Mouse (Mus musculus) kidney, adult 18-20 months (tissue): ENCODE measurements at regions not wholly inside any gene's neighbourhood (a gene's known extent, or its start where the extent isn't known, plus 50 kb on each side); places are given as distances from the start of the nearest gene placed in this dataset.

Source experiments
- DNase-seq: peaks from one replicate; pipeline ENCODE4 v3.0.0; 2021

GRCm38 (mm10) chr14:25306961-25307654, 151.9 kb upstream of the Zmiz1 start:
- no peak for DNase-seq

DNA sequence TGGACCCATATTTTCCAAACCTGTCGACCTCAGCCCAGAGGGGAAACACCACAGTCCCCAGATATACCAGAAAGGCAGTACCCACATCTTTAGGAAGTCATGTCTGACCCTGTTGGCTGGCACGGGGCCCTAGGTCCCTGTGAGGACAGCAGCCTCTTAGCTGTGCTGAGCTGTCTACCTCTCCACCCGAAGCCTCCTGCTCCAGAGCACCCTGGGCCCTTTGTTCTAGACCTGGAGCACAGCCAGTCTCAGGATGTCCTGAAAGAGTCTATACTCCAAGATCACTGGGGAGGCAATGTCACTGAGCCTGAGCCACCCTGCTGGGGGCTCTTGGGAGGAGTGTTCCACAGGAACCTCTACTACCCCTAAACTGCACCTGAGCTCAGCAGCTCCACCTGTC, 150.9 kb upstream of the Zmiz1 start:
- DNase-seq: no peak

- DNase-seq: peak; percentile 22
Measured at GRCm38 (mm10) chr14:25310671-25311151, 148.3 kb upstream of the Zmiz1 start.

GRCm38 (mm10) chr14:25311475-25311874, 147.5 kb upstream of the Zmiz1 start:
- no peak for DNase-seq

- peak; percentile 47 for DNase-seq
Measured at GRCm38 (mm10) chr14:25312135-25312534, 146.8 kb upstream of the Zmiz1 start.

- no peak for DNase-seq
Measured at GRCm38 (mm10) chr14:25312814-25313426, 146.1 kb upstream of the Zmiz1 start.

GRCm38 (mm10) chr14:25313693-25314240, 145.2 kb upstream of the Zmiz1 start:
- no peak for DNase-seq

GRCm38 (mm10) chr14:25316491-25316890, 142.5 kb upstream of the Zmiz1 start:
- DNase-seq: no peak

GRCm38 (mm10) chr14:25317680-25318471, 141.1 kb upstream of the Zmiz1 start:
- DNase-seq: peak; percentile 91

- no peak for DNase-seq
Measured at GRCm38 (mm10) chr14:25318909-25319308, 140.1 kb upstream of the Zmiz1 start.

DNA sequence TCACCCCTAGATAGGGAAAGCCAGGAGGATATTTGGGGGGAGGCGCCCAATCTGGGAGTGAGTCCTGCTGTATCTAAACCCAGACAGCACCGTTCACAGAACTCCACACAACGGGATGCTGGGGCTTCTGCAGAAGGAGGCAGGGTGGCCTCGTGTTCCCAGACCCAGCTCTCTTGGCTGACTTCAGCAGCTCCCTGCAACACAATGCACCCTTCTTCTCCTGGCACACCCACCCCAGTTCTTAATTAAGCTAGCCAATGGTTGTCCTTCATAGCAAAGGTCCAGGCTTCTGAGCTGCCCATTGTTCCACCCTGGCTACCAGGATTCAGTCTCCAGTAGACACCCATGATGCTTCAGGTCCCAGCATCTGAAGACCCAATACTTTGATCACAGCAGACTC, 138.8 kb upstream of the Zmiz1 start:
- DNase-seq: no peak

DNA sequence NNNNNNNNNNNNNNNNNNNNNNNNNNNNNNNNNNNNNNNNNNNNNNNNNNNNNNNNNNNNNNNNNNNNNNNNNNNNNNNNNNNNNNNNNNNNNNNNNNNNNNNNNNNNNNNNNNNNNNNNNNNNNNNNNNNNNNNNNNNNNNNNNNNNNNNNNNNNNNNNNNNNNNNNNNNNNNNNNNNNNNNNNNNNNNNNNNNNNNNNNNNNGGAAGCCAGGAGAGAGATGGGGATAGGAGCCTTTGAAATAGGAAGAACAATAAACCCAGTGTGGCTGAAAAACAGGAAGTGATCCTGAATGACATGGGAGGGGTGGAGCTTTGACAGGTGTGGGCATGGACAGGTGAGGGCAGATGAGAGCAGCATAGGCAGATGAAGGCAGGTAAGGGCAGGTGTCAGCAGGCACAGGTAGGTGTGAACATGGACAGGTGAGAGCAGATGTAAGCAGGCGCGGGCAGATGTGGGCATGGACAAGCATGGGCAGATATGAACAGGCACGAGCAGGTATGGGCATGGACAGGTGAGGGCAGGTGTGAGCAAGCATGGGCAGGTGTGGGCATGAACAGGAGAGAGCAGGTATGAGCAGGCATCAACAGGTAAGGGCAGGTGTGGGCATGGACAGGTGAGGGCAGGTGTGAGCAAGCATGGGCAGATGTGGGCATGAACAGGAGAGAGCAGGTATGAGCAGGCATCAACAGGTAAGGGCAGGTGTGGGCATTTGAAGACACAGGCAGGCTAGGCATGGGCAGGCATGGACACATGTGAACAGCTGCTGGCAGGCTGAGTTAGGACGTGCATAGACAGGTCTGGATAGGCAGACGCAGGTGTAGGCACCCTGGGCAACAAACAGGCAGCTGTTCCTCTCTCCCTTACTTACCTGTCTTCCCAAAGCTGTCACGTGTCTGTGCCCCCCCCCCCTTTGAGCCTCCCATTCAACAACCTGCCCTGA, 135.2 kb upstream of the Zmiz1 start:
- no peak for DNase-seq

- DNase-seq: no peak
Measured at GRCm38 (mm10) chr14:25325887-25326286, 133.1 kb upstream of the Zmiz1 start.

GRCm38 (mm10) chr14:25328230-25328629, 130.8 kb upstream of the Zmiz1 start:
- DNase-seq: no peak

DNA sequence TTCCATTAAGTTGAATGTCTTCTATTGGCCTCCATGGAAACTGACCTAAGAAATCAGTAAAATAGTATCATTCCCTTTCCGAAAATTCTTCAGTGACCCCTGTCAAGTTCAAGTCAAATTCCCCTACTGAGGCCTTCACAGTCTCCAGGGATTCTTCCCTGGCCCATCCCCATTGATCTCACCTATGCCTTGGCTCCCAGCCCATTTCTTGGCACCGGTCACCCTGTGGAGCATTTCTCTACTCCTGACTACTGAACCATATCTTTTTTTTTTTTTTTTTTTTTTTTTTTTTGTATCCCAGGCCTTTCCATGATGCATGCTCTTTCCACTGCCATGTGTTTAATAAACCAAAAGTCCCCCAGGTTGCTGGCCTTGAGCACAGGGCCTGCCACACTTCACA, 124.8 kb upstream of the Zmiz1 start:
- peak; percentile 67 for DNase-seq

DNA sequence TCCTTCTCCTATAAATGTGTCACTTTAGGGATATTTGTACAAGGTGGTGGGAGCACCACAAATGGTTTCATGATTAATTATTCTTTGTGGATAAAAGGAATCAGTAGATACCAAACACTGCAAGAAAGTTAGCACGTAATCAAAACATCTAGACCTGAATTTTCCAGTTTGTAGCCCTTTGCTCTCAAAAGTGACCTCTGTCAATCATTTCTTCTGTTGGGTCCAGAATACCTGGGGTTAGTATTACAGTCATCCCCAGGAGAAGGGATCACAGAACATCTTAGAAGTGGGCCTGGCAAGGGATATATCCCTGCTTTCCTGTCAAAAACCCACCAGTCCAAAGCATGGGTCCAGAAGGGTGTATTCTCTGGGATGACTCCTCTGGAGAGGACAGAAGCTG, 122.1 kb upstream of the Zmiz1 start:
- no peak for DNase-seq

GRCm38 (mm10) chr14:25338404-25339051, 120.5 kb upstream of the Zmiz1 start:
- DNase-seq: no peak

DNA sequence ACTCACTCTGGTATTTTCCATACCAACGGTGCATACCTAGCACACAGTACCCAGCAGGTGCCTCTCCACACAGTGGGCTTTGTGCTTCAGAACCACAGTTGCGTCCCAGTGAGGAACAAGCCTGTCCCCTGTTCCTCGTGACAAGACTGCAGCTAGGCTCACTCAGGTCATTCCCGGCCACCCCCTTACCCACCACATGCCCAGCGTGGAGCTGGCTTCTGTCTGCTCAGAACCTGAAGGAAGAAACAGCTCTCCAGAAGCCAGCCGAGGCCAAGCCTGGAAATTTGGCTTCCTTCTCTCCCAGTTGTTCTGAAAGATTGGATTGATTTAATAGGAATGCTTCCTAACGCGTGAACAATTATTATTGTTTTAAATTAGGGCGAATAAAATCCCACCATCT, 118.1 kb upstream of the Zmiz1 start:
- no peak for DNase-seq

DNA sequence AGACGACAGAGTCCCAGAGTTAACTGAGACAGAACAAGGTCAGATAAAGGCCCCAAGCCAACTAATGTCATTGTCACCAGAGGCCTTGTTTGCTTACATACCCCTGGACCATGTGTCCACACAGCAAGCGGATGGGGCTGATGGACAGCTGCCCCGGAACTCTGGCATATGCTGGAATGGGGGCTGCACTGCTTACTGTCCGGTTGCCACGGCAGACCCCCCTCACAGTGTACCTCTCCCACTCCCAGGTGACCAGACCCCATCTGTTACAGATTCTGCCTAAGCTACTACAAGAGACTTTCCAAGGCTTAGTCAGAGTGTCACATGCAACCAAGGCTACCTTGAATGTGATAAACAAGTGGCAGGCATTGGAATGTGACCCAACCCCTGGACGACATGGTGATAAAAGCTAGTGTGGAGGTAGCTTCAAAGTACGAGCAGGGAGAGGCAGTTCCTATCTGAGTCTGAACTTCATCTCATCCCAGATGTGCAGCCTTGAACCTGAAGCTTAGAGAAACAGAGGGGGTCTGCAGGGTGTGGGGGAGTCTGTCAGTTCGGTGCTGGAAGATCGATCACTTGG, 117.0 kb upstream of the Zmiz1 start:
- no peak for DNase-seq

GRCm38 (mm10) chr14:25342865-25343565, 116.0 kb upstream of the Zmiz1 start:
- DNase-seq: no peak

GRCm38 (mm10) chr14:25345995-25346394, 113.0 kb upstream of the Zmiz1 start:
- no peak for DNase-seq
